Mouse (Mus musculus): ENCODE measurements around the gene Bmpr2. TPM values are rescaled to one million over a fixed set of nuclear protein-coding genes. Genes with fewer than 3 reads are reported as not detected.

Bmpr2 gene
- polyA plus RNA-seq, 1 experiment from 2014 or later = 10.2 TPM

DNA sequence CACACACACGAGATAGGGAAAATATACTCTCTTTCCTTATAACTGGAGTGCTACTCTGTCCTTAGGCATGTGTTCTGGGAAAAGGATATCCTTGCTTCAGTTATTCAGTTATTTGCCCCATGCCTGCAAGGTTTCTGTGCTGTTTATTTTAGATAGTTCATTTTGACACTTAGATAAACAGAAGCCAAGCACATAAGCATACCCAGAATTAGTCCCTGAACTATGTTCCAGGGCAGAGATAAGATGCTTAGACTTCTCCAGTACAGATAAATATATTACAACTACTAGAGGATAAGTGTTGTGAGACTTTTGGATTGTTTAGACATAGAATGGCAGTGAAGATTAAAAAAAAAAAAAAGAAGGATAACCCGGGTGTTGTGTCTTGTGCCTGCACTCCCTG, 41.2 kb downstream of the Bmpr2 start:
- no peaks in the 10 kb centered on the region for H3K36me3 ChIP-seq
- no peak for ATAC-seq (ENCODE audit: low FRiP score, low read depth)
- 79% methylated on average over 2 of the region's 2 CpGs for WGBS

DNA sequence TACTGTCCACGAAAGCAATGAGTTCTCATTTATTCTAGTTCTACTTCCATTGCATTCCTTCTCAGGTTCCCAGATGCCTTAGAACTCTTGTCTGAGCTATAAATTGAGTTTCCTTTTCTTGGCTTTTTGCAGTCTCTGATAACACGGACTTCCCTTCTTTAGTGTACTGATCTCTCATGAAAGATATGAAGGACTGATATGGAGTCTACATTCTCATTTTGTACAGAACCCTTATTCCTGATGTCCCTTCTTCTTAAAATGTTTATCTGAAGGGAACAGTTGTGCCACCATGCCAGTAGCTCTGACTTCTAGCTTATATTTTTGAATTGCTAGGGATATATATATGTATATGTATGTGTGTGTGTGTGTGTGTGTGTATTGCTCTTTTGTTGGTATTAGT, 46.7 kb downstream of the Bmpr2 start:
- ATAC-seq (ENCODE audit: low FRiP score, low read depth) = no peak
- Histone ChIP-seq H3K9ac (no peak overlapping the region), H3K4me3 (no peak overlapping the region), H3K27ac (replicated peaks) (no peak overlapping the region), H3K36me3 (no peaks in the 10 kb centered on the region), H3K9me3 (no peaks in the 10 kb centered on the region), H3K27me3 (no peaks in the 10 kb centered on the region), H3K4me2 (no peak overlapping the region), H3K4me1 (replicated peaks) (no peaks in the 10 kb centered on the region)
- 78% methylated on average over 2 of the region's 2 CpGs for WGBS

More for the DNA sequence above, 41.2 kb downstream of the Bmpr2 start:
- H3K4me1 ChIP-seq (replicated peaks) = no peaks in the 10 kb centered on the region; the same call in 1 of the 2 replicates
- H3K9me3 ChIP-seq = no peaks in the 10 kb centered on the region
- no peak overlapping the region for H3K4me2 ChIP-seq
- no peaks in the 10 kb centered on the region for H3K27me3 ChIP-seq
- no peak overlapping the region for H3K9ac ChIP-seq
- no peak overlapping the region for H3K4me3 ChIP-seq
- H3K27ac ChIP-seq (replicated peaks) = no peak overlapping the region

DNA sequence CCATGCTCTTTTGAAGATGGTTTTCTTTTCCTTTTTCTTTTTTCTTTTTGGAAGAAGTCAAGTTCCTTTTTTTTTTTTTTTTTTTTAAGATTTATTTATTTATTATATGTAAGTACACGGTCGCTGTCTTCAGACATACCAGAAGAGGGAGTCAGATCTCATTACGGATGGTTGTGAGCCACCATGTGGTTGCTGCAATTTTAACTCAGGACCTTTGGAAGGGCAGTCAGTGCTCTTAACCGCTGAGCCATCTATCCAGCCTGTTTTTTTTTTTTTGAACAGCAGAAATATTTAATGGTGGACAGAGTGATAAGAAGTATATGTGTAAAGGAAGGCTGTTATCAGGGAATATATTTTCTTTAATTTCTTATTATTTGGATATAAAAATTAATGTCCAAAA, 49.6 kb downstream of the Bmpr2 start:
- WGBS = 88% methylated on average over 4 of the region's 4 CpGs

DNA sequence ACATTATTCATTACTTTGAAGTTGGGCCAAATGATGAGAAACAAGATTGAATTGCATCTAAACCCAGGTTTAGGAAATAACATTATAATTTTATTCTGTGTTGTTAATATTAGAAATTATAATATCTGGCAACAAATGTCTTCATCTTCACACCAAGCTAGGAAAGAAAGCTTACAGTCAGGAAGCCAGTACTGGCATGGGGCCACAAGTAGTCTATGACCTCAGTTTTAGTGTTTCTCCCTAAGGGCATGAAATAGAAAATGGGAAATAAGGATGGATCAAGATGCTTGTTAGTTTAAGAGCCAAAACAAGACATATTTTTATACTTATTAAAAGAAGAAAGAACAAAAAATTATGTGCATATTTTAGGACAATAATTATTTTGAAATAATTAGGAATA, 62.2 kb downstream of the Bmpr2 start:
- H3K27me3 ChIP-seq = no peaks in the 10 kb centered on the region
- no peak overlapping the region for H3K27ac ChIP-seq (replicated peaks)
- ATAC-seq (ENCODE audit: low FRiP score, low read depth) = no peak
- no peaks in the 10 kb centered on the region for H3K9me3 ChIP-seq
- H3K4me2 ChIP-seq = no peak overlapping the region
- H3K4me3 ChIP-seq = no peak overlapping the region
- no peaks in the 10 kb centered on the region for H3K4me1 ChIP-seq (replicated peaks)
- no peak overlapping the region for H3K9ac ChIP-seq
- 0 out of 2 replicates have a peak, but pooled peaks cover 6% of the 10 kb centered on the region for H3K36me3 ChIP-seq

More for the DNA sequence above, 49.6 kb downstream of the Bmpr2 start:
- Histone ChIP-seq H3K9me3 (no peaks in the 10 kb centered on the region), H3K27me3 (no peaks in the 10 kb centered on the region), H3K4me1 (replicated peaks) (no peaks in the 10 kb centered on the region), H3K4me2 (no peak overlapping the region), H3K36me3 (peaks cover 22% of the 10 kb centered on the region), H3K9ac (no peak overlapping the region), H3K27ac (replicated peaks) (no peak overlapping the region), H3K4me3 (no peak overlapping the region)
- ATAC-seq (ENCODE audit: low FRiP score, low read depth) = no peak

DNA sequence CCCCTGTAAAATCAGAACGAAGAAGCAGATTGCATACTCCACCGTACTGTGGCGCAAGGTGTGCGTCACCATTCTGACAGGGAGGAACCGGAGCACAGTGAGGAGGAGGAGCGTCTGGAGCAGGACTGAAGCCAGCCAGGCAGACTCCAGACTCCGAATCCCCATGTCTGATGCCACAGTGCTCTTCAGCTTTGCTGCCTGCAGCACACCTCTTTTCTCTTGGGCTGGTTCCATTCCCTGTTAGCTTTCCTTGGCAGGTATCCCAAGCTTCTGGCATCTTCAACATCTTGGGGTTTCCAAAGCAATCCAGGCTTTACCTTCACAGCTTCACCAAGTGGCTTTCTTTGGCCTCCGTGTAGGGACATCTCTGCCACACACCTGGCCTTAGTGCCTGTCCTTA, 63.4 kb downstream of the Bmpr2 start:
- Histone ChIP-seq H3K9ac (no peak overlapping the region), H3K36me3 (0 out of 2 replicates have a peak, but pooled peaks cover 6% of the 10 kb centered on the region), H3K4me1 (replicated peaks) (no peaks in the 10 kb centered on the region), H3K27ac (replicated peaks) (no peak overlapping the region), H3K4me2 (no peak overlapping the region), H3K9me3 (no peaks in the 10 kb centered on the region), H3K4me3 (no peak overlapping the region), H3K27me3 (no peaks in the 10 kb centered on the region)
- WGBS = 88% methylated on average over 8 of the region's 8 CpGs
- ATAC-seq (ENCODE audit: low FRiP score, low read depth) = no peak

DNA sequence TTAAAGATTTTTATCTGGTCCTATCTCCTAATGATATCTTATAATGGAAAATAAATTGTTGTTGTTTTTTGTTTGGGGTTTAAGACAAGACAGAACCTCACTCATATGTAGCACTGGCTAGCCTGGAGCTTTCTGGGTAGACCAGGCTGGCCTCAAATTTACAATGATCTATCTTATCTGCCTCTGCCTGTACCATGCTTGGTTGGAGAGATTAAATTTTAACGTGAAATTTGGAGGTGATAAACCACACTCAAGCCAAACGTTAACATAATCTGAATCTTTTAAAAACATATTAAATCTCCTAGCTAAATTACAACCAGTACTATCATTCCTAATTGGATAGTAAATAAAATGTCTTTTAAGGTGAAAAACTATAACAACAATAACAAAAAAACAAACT, 66.2 kb downstream of the Bmpr2 start:
- no peak for ATAC-seq (ENCODE audit: low FRiP score, low read depth)
- WGBS = 77% methylated on average over 2 of the region's 2 CpGs
- H3K36me3 ChIP-seq = no peaks in the 10 kb centered on the region

DNA sequence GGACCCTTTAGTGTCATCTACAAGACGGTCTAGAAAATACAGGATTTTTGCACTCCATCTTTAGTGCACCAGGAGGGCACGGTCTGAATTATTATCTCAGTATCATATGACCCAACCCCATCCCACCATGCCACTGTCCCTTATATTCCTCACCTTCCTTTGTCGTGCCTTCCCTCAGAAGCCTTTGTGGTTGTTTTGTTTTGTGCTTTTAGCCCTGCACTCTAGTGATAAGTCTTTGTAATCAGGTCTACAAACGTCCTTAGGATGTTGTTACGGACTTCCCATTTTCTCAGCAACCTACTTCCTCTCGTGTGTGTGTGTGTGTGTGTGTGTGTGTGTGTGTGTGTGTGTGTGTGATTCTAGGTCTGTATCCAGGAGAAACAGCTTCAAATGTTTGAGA, 67.0 kb downstream of the Bmpr2 start:
- Histone ChIP-seq H3K36me3 (no peaks in the 10 kb centered on the region), H3K4me1 (replicated peaks) (no peaks in the 10 kb centered on the region), H3K27me3 (no peaks in the 10 kb centered on the region), H3K4me3 (no peak overlapping the region), H3K4me2 (no peak overlapping the region), H3K9me3 (no peaks in the 10 kb centered on the region), H3K9ac (no peak overlapping the region), H3K27ac (replicated peaks) (no peak overlapping the region)
- 84% methylated on average over 6 of the region's 6 CpGs for WGBS
- no peak for ATAC-seq (ENCODE audit: low FRiP score, low read depth)

More for the DNA sequence above, 66.2 kb downstream of the Bmpr2 start:
- H3K4me3 ChIP-seq = no peak overlapping the region
- no peaks in the 10 kb centered on the region for H3K9me3 ChIP-seq
- H3K27me3 ChIP-seq = no peaks in the 10 kb centered on the region
- no peak overlapping the region for H3K27ac ChIP-seq (replicated peaks)
- no peak overlapping the region for H3K4me2 ChIP-seq
- H3K9ac ChIP-seq = no peak overlapping the region
- H3K4me1 ChIP-seq (replicated peaks) = no peaks in the 10 kb centered on the region

DNA sequence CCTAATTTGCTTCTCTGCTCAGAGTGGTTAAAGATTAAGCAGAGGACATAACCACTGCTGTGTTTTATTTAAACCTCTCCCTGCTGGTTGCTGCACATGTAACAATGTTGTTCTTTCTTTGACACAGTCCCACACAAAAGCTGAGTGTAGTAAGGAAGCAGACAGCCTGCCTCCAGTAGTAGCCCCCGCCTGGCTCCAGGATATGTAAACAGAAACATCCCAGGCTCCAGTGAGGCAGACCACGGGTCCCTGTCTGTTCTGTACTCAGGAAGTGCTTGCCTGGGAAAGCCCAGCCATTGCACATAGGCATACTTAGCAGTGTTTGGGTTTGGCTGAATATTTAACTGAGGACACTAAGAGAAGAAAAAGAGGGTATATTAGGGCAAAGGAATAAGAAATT, 70.5 kb downstream of the Bmpr2 start:
- WGBS = 2% methylated on average over 2 of the region's 2 CpGs
- H3K4me1 ChIP-seq (replicated peaks) = no peaks in the 10 kb centered on the region
- H3K9ac ChIP-seq = no peak overlapping the region
- no peak overlapping the region for H3K4me2 ChIP-seq
- H3K27ac ChIP-seq (replicated peaks) = no peak overlapping the region; the same call in 1 of the 2 replicates
- no peak overlapping the region for H3K4me3 ChIP-seq
- H3K36me3 ChIP-seq = no peaks in the 10 kb centered on the region
- no peaks in the 10 kb centered on the region for H3K9me3 ChIP-seq
- no peaks in the 10 kb centered on the region for H3K27me3 ChIP-seq
- peak; percentile 71; the same call in 1 of the 2 replicates for ATAC-seq (ENCODE audit: low FRiP score, low read depth)

DNA sequence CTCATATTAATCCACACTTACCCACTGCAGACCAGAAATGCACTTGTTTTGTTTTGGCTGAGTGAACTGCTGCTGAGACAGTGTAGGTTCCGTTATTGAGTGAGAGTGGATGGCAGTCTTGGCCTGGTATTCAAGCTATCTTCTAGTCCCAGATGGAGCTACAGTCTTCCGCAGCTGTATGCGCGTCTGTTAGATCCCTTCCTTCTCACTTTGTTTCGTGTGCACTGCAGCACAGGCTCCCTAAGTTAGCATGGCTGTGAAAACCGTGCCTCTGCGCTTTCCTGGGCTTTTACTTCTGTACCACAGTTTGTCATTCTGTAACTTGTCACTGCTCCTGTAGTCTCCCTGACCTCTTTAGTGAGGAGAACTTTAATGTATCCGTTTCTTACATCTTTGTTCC, 85.1 kb downstream of the Bmpr2 start:
- H3K9ac ChIP-seq = no peak overlapping the region
- H3K4me2 ChIP-seq = no peak overlapping the region
- 73% methylated on average over 8 of the region's 8 CpGs for WGBS
- H3K27ac ChIP-seq (replicated peaks) = no peak overlapping the region; the same call in 1 of the 2 replicates
- no peak for ATAC-seq (ENCODE audit: low FRiP score, low read depth)
- no peaks in the 10 kb centered on the region for H3K4me1 ChIP-seq (replicated peaks)
- no peaks in the 10 kb centered on the region for H3K27me3 ChIP-seq
- no peak overlapping the region for H3K4me3 ChIP-seq
- H3K9me3 ChIP-seq = no peaks in the 10 kb centered on the region
- H3K36me3 ChIP-seq = peaks cover 19% of the 10 kb centered on the region

DNA sequence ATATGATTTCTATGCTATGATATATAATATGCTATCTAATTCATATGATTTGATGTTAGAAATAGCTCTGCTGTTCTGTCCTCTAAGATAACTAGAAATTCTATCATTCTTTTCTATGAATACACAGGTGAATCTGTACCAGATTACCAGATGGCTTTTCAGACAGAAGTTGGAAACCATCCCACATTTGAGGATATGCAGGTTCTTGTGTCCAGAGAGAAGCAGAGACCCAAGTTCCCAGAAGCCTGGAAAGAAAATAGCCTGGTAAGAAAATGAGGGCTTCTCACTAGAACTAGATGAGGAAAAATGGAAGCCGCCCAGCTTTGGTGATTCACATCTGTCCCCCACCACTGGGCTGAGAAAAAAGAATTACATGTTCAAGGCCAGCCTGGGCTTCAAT, 95.8 kb downstream of the Bmpr2 start:
- H3K9ac ChIP-seq = no peak overlapping the region
- H3K4me2 ChIP-seq = no peak overlapping the region
- peaks cover 38% of the 10 kb centered on the region for H3K36me3 ChIP-seq
- H3K9me3 ChIP-seq = no peaks in the 10 kb centered on the region
- H3K27me3 ChIP-seq = no peaks in the 10 kb centered on the region
- no peak overlapping the region for H3K27ac ChIP-seq (replicated peaks)
- no peak overlapping the region for H3K4me3 ChIP-seq
- ATAC-seq (ENCODE audit: low FRiP score, low read depth) = no peak
- no peaks in the 10 kb centered on the region for H3K4me1 ChIP-seq (replicated peaks)
- 97% methylated on average over 1 of the region's 1 CpGs for WGBS

DNA sequence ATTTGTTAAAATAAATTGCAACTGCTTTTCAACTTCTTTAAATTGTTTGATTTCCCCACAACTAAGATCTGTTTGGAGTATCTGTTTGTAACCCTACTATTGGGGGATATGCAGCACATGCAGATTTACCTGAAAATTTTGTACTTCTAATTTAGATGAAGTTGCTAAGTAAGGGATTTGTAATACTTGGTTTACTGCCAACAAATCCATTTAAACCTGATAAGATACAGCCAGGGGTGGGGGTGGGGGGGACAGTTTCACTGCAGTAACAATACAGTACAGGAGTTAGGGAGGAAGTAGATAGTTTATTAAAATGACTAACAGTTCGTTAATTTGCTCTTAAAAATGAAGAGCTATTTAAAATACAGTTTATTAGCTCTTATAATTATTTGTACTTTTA, 98.9 kb downstream of the Bmpr2 start:
- Histone ChIP-seq H3K4me2 (no peak overlapping the region), H3K4me1 (replicated peaks) (no peaks in the 10 kb centered on the region), H3K27me3 (no peaks in the 10 kb centered on the region), H3K9me3 (no peaks in the 10 kb centered on the region), H3K4me3 (no peak overlapping the region), H3K36me3 (peaks cover 50% of the 10 kb centered on the region), H3K9ac (no peak overlapping the region), H3K27ac (replicated peaks) (no peak overlapping the region)
- 94% methylated on average over 1 of the region's 1 CpGs for WGBS
- no peak for ATAC-seq (ENCODE audit: low FRiP score, low read depth)

DNA sequence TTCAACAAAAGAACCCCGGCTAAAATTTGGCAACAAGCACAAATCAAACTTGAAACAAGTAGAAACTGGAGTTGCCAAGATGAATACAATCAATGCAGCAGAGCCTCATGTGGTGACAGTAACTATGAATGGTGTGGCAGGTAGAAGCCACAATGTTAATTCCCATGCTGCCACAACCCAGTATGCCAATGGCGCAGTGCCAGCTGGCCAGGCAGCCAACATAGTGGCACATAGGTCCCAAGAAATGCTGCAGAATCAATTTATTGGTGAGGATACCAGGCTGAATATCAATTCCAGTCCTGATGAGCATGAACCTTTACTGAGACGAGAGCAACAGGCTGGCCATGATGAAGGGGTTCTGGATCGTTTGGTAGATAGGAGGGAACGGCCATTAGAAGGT, 104.8 kb downstream of the Bmpr2 start:
- 91% methylated on average over 5 of the region's 5 CpGs for WGBS
- no peak overlapping the region for H3K4me3 ChIP-seq
- H3K9ac ChIP-seq = no peak overlapping the region
- H3K27ac ChIP-seq (replicated peaks) = no peak overlapping the region
- H3K27me3 ChIP-seq = no peaks in the 10 kb centered on the region
- H3K36me3 ChIP-seq = peaks cover 65% of the 10 kb centered on the region
- no peaks in the 10 kb centered on the region for H3K9me3 ChIP-seq
- H3K4me2 ChIP-seq = no peak overlapping the region
- no peak for ATAC-seq (ENCODE audit: low FRiP score, low read depth)
- H3K4me1 ChIP-seq (replicated peaks) = no peaks in the 10 kb centered on the region

DNA sequence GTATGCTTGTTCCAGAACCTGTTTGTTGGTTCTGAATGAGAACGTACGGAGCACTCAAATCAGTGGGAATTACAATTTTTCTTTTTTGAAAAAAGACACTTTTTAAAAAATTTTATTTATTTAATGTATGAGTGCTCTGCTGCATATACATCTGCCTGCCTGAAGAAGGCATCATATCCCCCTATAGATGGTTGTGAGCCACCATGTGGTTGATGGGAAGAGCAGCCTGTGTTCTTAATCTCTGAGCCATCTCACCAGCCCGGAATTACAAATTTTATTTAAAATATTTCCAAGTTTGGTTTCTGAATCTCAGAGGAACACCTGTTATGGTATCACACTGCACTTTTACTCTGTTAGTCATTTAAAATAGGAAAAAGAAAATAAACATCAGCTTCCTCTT, 110.8 kb downstream of the Bmpr2 start:
- no peak for ATAC-seq (ENCODE audit: low FRiP score, low read depth)
- H3K4me1 ChIP-seq (replicated peaks) = no peaks in the 10 kb centered on the region
- H3K4me3 ChIP-seq = no peak overlapping the region
- no peaks in the 10 kb centered on the region for H3K9me3 ChIP-seq
- no peak overlapping the region for H3K4me2 ChIP-seq
- H3K27me3 ChIP-seq = no peaks in the 10 kb centered on the region
- peaks cover 28% of the 10 kb centered on the region for H3K36me3 ChIP-seq
- no peak overlapping the region for H3K9ac ChIP-seq
- 90% methylated on average over 3 of the region's 3 CpGs for WGBS
- no peak overlapping the region for H3K27ac ChIP-seq (replicated peaks)
